Mouse (Mus musculus): ENCODE results near the gene Tns1. TPM values are rescaled to one million over a fixed set of nuclear protein-coding genes. Genes with fewer than 3 reads are reported as not detected.

The Tns1 gene
- polyA plus RNA-seq, 1 experiment from 2014 or later = 15.6 TPM

- no peak within 1 kb of the TSS for H3K4me2 ChIP-seq (ENCODE audit: low read depth, low read length, severe bottlenecking)
- WGBS = 78% methylated on average over 8 of the region's 8 CpGs
- peak; percentile 26 for DNase-seq (ENCODE audit: low spot score)
- no peaks in the 10 kb centered on the region for H3K27me3 ChIP-seq (ENCODE audit: control insufficient read depth, insufficient read depth, low read length)
- ATAC-seq (replicated peaks; ENCODE audit: low FRiP score) = no peak
- no peaks in the 10 kb centered on the region for H3K36me3 ChIP-seq (ENCODE audit: control insufficient read depth, insufficient read depth, low read length)
- no peaks in the 10 kb centered on the region for H3K4me1 ChIP-seq (replicated peaks; ENCODE audit: control insufficient read depth, insufficient read depth, low read length)
- H3K9ac ChIP-seq (ENCODE audit: low read length) = no peak within 1 kb of the TSS
- H3K4me3 ChIP-seq (ENCODE audit: low read depth, low read length) = no peak within 1 kb of the TSS
- H3K9me3 ChIP-seq (ENCODE audit: control insufficient read depth, low read length) = no peaks in the 10 kb centered on the region
- no peak within 1 kb of the TSS for H3K27ac ChIP-seq (ENCODE audit: low read depth, low read length)
These were observed 29.4 kb upstream of the Tns1 start, which contains the start of gene Cxcr2 for GRCm38 (mm10) chr1:74153461-74154184. TSS of gene Cxcr2 (plus strand) at chr1:74153989.

- H3K4me1 ChIP-seq (replicated peaks; ENCODE audit: control insufficient read depth, insufficient read depth, low read length) = no peaks in the 10 kb centered on the region
- DNase-seq (ENCODE audit: low spot score) = peak; percentile 9
These were observed 26.8 kb upstream of the Tns1 start for GRCm38 (mm10) chr1:74151091-74151490.

GRCm38 (mm10) chr1:74150101-74150500 lies 25.9 kb upstream of the Tns1 start:
- no peak overlapping the region for H3K4me3 ChIP-seq (ENCODE audit: low read depth, low read length)
- no peaks in the 10 kb centered on the region for H3K9me3 ChIP-seq (ENCODE audit: control insufficient read depth, low read length)
- H3K27ac ChIP-seq (ENCODE audit: low read depth, low read length) = no peak overlapping the region
- peak; percentile 6 for DNase-seq (ENCODE audit: low spot score)
- 71% methylated on average over 3 of the region's 3 CpGs for WGBS
- no peaks in the 10 kb centered on the region for H3K4me1 ChIP-seq (replicated peaks; ENCODE audit: control insufficient read depth, insufficient read depth, low read length)
- no peak overlapping the region for H3K9ac ChIP-seq (ENCODE audit: low read length)
- H3K36me3 ChIP-seq (ENCODE audit: control insufficient read depth, insufficient read depth, low read length) = no peaks in the 10 kb centered on the region
- no peak overlapping the region for H3K4me2 ChIP-seq (ENCODE audit: low read depth, low read length, severe bottlenecking)
- H3K27me3 ChIP-seq (ENCODE audit: control insufficient read depth, insufficient read depth, low read length) = no peaks in the 10 kb centered on the region
- no peak for ATAC-seq (replicated peaks; ENCODE audit: low FRiP score)

More at GRCm38 (mm10) chr1:74151091-74151490, 26.8 kb upstream of the Tns1 start:
- 89% methylated on average over 3 of the region's 3 CpGs for WGBS
- no peak for ATAC-seq (replicated peaks; ENCODE audit: low FRiP score)
- no peak overlapping the region for H3K9ac ChIP-seq (ENCODE audit: low read length)
- H3K4me3 ChIP-seq (ENCODE audit: low read depth, low read length) = no peak overlapping the region
- H3K4me2 ChIP-seq (ENCODE audit: low read depth, low read length, severe bottlenecking) = no peak overlapping the region
- H3K27me3 ChIP-seq (ENCODE audit: control insufficient read depth, insufficient read depth, low read length) = no peaks in the 10 kb centered on the region
- no peaks in the 10 kb centered on the region for H3K9me3 ChIP-seq (ENCODE audit: control insufficient read depth, low read length)
- no peak overlapping the region for H3K27ac ChIP-seq (ENCODE audit: low read depth, low read length)
- no peaks in the 10 kb centered on the region for H3K36me3 ChIP-seq (ENCODE audit: control insufficient read depth, insufficient read depth, low read length)

GRCm38 (mm10) chr1:74149106-74149885 lies 25.0 kb upstream of the Tns1 start:
- Histone ChIP-seq H3K9me3 (ENCODE audit: control insufficient read depth, low read length) (no peaks in the 10 kb centered on the region), H3K36me3 (ENCODE audit: control insufficient read depth, insufficient read depth, low read length) (no peaks in the 10 kb centered on the region), H3K9ac (ENCODE audit: low read length) (no peak overlapping the region), H3K27me3 (ENCODE audit: control insufficient read depth, insufficient read depth, low read length) (no peaks in the 10 kb centered on the region), H3K27ac (ENCODE audit: low read depth, low read length) (no peak overlapping the region), H3K4me2 (ENCODE audit: low read depth, low read length, severe bottlenecking) (no peak overlapping the region), H3K4me1 (replicated peaks; ENCODE audit: control insufficient read depth, insufficient read depth, low read length) (no peaks in the 10 kb centered on the region), H3K4me3 (ENCODE audit: low read depth, low read length) (no peak overlapping the region)
- no peak for ATAC-seq (replicated peaks; ENCODE audit: low FRiP score)
- DNase-seq (ENCODE audit: low spot score) = peak; percentile 21
- 95% methylated on average over 6 of the region's 6 CpGs for WGBS

GRCm38 (mm10) chr1:74141781-74142180 lies 17.5 kb upstream of the Tns1 start:
- Histone ChIP-seq H3K4me2 (ENCODE audit: low read depth, low read length, severe bottlenecking) (no peak overlapping the region), H3K27ac (ENCODE audit: low read depth, low read length) (no peak overlapping the region), H3K9ac (ENCODE audit: low read length) (no peak overlapping the region), H3K36me3 (ENCODE audit: control insufficient read depth, insufficient read depth, low read length) (no peaks in the 10 kb centered on the region), H3K4me3 (ENCODE audit: low read depth, low read length) (no peak overlapping the region), H3K27me3 (ENCODE audit: control insufficient read depth, insufficient read depth, low read length) (no peaks in the 10 kb centered on the region), H3K9me3 (ENCODE audit: control insufficient read depth, low read length) (no peaks in the 10 kb centered on the region), H3K4me1 (replicated peaks; ENCODE audit: control insufficient read depth, insufficient read depth, low read length) (no peaks in the 10 kb centered on the region)
- DNase-seq (ENCODE audit: low spot score) (no peak), ATAC-seq (replicated peaks; ENCODE audit: low FRiP score) (no peak)
- 82% methylated on average over 8 of the region's 8 CpGs for WGBS

- DNase-seq (ENCODE audit: low spot score) (no peak), ATAC-seq (replicated peaks; ENCODE audit: low FRiP score) (no peak)
- 69% methylated on average over 3 of the region's 3 CpGs for WGBS
- H3K4me1 ChIP-seq (replicated peaks; ENCODE audit: control insufficient read depth, insufficient read depth, low read length) = no peaks in the 10 kb centered on the region
- H3K4me2 ChIP-seq (ENCODE audit: low read depth, low read length, severe bottlenecking) = no peak overlapping the region
- no peak overlapping the region for H3K9ac ChIP-seq (ENCODE audit: low read length)
- no peaks in the 10 kb centered on the region for H3K27me3 ChIP-seq (ENCODE audit: control insufficient read depth, insufficient read depth, low read length)
- H3K9me3 ChIP-seq (ENCODE audit: control insufficient read depth, low read length) = no peaks in the 10 kb centered on the region
- no peak overlapping the region for H3K4me3 ChIP-seq (ENCODE audit: low read depth, low read length)
- H3K27ac ChIP-seq (ENCODE audit: low read depth, low read length) = no peak overlapping the region
- no peaks in the 10 kb centered on the region for H3K36me3 ChIP-seq (ENCODE audit: control insufficient read depth, insufficient read depth, low read length)
These were observed 15.2 kb upstream of the Tns1 start for GRCm38 (mm10) chr1:74139415-74139814.

GRCm38 (mm10) chr1:74135326-74135950 lies 11.2 kb upstream of the Tns1 start:
- DNase-seq (ENCODE audit: low spot score) = no peak
- Histone ChIP-seq H3K9me3 (ENCODE audit: control insufficient read depth, low read length) (no peaks in the 10 kb centered on the region), H3K4me2 (ENCODE audit: low read depth, low read length, severe bottlenecking) (no peak overlapping the region), H3K4me1 (replicated peaks; ENCODE audit: control insufficient read depth, insufficient read depth, low read length) (no peaks in the 10 kb centered on the region), H3K36me3 (ENCODE audit: control insufficient read depth, insufficient read depth, low read length) (no peaks in the 10 kb centered on the region), H3K27ac (ENCODE audit: low read depth, low read length) (no peak overlapping the region), H3K4me3 (ENCODE audit: low read depth, low read length) (no peak overlapping the region), H3K9ac (ENCODE audit: low read length) (no peak overlapping the region), H3K27me3 (ENCODE audit: control insufficient read depth, insufficient read depth, low read length) (no peaks in the 10 kb centered on the region)
- ATAC-seq (replicated peaks; ENCODE audit: low FRiP score) = no peak
- 83% methylated on average over 6 of the region's 6 CpGs for WGBS

- ATAC-seq (replicated peaks; ENCODE audit: low FRiP score) (no peak), DNase-seq (ENCODE audit: low spot score) (no peak)
- no peak overlapping the region for H3K27ac ChIP-seq (ENCODE audit: low read depth, low read length)
- H3K4me1 ChIP-seq (replicated peaks; ENCODE audit: control insufficient read depth, insufficient read depth, low read length) = no peaks in the 10 kb centered on the region
- H3K36me3 ChIP-seq (ENCODE audit: control insufficient read depth, insufficient read depth, low read length) = no peaks in the 10 kb centered on the region
- no peak overlapping the region for H3K9ac ChIP-seq (ENCODE audit: low read length)
- no peaks in the 10 kb centered on the region for H3K9me3 ChIP-seq (ENCODE audit: control insufficient read depth, low read length)
- WGBS = 82% methylated on average over 6 of the region's 6 CpGs
- no peak overlapping the region for H3K4me3 ChIP-seq (ENCODE audit: low read depth, low read length)
- no peaks in the 10 kb centered on the region for H3K27me3 ChIP-seq (ENCODE audit: control insufficient read depth, insufficient read depth, low read length)
- no peak overlapping the region for H3K4me2 ChIP-seq (ENCODE audit: low read depth, low read length, severe bottlenecking)
These were observed 9.7 kb upstream of the Tns1 start for GRCm38 (mm10) chr1:74133954-74134353.
